Mouse (Mus musculus) bone marrow macrophage, adult 2 months (primary cell): ENCODE results near the gene Gm43720.

ENCODE experiments used
- CTCF ChIP-seq: IDR thresholded peaks from 2 replicates; pipeline ENCODE4 v1.5.1; 2012; ENCODE audit warnings: low read depth, mild to moderate bottlenecking, low read length, moderate library complexity
- POLR2A ChIP-seq: IDR thresholded peaks from 2 replicates; pipeline ENCODE4 v1.6.1; 2012; ENCODE audit warnings: mild to moderate bottlenecking, low read depth, low read length, borderline replicate concordance

DNA sequence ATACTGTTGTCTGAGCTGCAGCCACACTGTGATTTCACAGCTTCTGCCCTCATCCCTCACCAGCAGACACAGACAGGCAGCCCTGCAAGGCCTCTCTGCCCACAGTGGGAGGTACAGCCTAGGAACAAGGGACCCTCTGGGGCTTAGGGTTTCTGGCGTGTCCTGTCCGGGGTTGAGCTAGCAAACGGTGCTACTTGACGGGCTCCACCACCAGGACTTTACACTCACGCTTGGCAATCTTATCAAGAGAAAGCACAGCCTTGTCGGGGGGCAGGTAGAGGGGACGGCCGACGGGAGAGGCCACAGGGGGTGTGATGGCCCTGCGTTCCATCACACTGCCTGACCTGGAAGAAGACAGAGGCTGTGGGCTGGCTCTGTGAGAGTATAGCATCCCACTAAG is 19.7 kb downstream of the Gm43720 start:
- TF ChIP-seq POLR2A (no peak), CTCF (no peak)
